Mouse (Mus musculus): ENCODE measurements at regions not wholly inside any gene's neighbourhood (a gene's known extent, or its start where the extent isn't known, plus 50 kb on each side); places are given as distances from the start of the nearest gene placed in this dataset.

DNA sequence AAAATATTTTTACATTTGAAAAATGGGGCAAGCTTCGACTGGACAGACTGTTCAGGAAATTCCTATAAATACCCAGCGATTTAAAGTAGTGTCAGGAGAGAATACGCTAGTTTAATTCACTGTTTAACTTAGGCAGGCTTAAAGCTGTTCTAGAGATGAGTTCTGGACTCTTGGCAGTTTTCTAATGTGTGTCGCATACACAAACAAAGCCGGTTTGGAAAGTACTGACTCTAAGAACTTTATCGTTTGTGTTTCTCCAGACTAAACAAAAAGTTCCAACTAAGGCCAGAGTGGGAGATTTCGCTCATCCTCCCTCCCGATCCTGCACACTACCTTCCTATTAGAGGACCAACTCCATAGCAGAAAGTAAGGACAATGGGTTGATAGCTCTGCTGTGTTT lies 201.7 kb upstream of the Map3k1 start:
- no peak for TF ChIP-seq CTCF (IDR thresholded peaks at IDR 0.05; ENCODE audit: borderline replicate concordance, insufficient read depth, low read depth, low read length)
- no peak for TF ChIP-seq POLR2A (IDR thresholded peaks at IDR 0.05; ENCODE audit: borderline replicate concordance, insufficient read depth, low read length)

Measured in cerebellum, adult 2 months (tissue).